Mouse (Mus musculus): ENCODE measurements around the gene Fbxo2. TPM values are rescaled to one million over a fixed set of nuclear protein-coding genes. Genes with fewer than 3 reads are reported as not detected.

Gene Fbxo2
- total RNA-seq, 1 experiment: 16.5 TPM

DNA sequence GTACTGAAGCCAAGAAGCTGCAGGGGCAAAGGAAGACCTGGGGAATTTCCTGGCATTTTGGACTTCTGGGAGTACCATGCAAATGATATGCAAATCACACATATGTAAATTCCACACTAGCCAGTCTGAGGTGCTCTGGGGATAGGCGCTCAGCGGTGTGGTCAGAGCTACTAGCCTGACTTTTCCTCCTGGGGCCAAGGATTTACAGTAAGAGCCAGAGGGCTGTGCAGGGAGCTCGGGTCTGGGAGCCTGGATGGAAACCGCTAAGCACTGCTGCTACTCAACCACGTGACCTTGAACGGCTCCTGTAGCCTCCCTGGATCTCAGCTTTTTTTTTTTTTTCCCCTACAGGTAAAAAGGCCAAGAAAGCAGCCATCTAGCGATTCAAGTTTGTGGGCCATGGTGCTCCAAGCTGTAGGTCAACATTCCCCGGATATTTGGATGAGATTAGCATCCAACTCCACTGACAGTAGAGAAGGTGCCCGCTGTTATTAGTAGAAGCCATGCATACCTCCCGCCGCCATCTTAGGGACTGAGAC is 32.4 kb downstream of the Fbxo2 start:
- Histone ChIP-seq H3K27ac (ENCODE audit: insufficient read depth, low read depth, low read length, poor library complexity, severe bottlenecking) (peak overlapping the region; percentile 65), H3K9ac (ENCODE audit: insufficient read depth, low read depth, low read length, poor library complexity, severe bottlenecking) (peak overlapping the region; percentile 64; the same call in 1 of the 2 replicates), H3K36me3 (ENCODE audit: control insufficient read depth, insufficient read depth, low read length, poor library complexity, severe bottlenecking) (no peaks in the 10 kb centered on the region), H3K4me1 (ENCODE audit: control insufficient read depth in 2 of 2, insufficient read depth in 2 of 2, low read length in 2 of 2, poor library complexity in 1 of 2) (peaks cover 0 to 12% of the 10 kb centered on the region in 2 experiments; a peak in 1 of 4 replicates), H3K9me3 (ENCODE audit: control insufficient read depth, insufficient read depth, low read depth, low read length) (no peaks in the 10 kb centered on the region), H3K4me3 (ENCODE audit: insufficient read depth in 1 of 2, low read depth in 1 of 2, low read length in 2 of 2, poor library complexity in 1 of 2, severe bottlenecking in 1 of 2) (peak overlapping the region in 1 of 2 experiments; percentile 43; a peak in 2 of 4 replicates)
- TF ChIP-seq CHD2 (IDR thresholded peaks at IDR 0.05; ENCODE audit: low read depth, low read length): no peak
- peak; percentile 94 for TF ChIP-seq ZNF384 (IDR thresholded peaks at IDR 0.05; ENCODE audit: low read depth, low read length)
- TF ChIP-seq ZC3H11A (IDR thresholded peaks at IDR 0.05; ENCODE audit: borderline replicate concordance, low read depth, low read length): no peak
- no peak for TF ChIP-seq MAFK (IDR thresholded peaks at IDR 0.05; ENCODE audit: insufficient read depth, low read depth, low read length)
- no peak for DNase-seq (ENCODE audit: low read depth, low spot score)
- in situ Hi-C loops (cut with MboI; ENCODE audit: low sequenced_read_pairs in 2 of 2, unreplicated experiment in 2 of 2): no loop called here

DNA sequence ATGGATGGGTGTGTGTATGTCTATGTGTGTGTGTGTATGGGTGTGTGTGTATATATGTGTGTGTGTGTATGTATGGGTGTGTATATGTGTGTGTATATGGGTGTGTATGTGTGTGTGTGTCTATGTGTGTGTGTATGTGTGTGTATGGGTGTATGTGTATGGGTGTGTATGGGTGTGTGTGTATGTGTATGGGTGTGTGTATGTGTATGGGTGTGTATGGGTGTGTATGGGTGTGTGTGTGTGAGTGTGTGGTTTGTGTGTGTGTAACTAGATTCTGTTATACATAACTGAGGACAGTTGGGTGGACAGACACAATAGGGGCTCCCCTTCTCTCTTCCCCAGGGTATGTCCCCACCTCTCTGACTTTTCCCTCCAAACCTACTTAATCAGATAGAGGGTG is 34.0 kb downstream of the Fbxo2 start:
- H3K9me3 ChIP-seq (ENCODE audit: control insufficient read depth, insufficient read depth, low read depth, low read length): no peaks in the 10 kb centered on the region
- H3K9ac ChIP-seq (ENCODE audit: insufficient read depth, low read depth, low read length, poor library complexity, severe bottlenecking): no peak overlapping the region
- peaks cover 0 to 12% of the 10 kb centered on the region in 2 experiments; a peak in 1 of 4 replicates for H3K4me1 ChIP-seq (ENCODE audit: control insufficient read depth in 2 of 2, insufficient read depth in 2 of 2, low read length in 2 of 2, poor library complexity in 1 of 2)
- no peak for TF ChIP-seq ZNF384 (IDR thresholded peaks at IDR 0.05; ENCODE audit: low read depth, low read length)
- TF ChIP-seq HCFC1 (IDR thresholded peaks at IDR 0.05; ENCODE audit: borderline replicate concordance, insufficient read depth, low read length): no peak
- no peak for TF ChIP-seq ZC3H11A (IDR thresholded peaks at IDR 0.05; ENCODE audit: borderline replicate concordance, low read depth, low read length)
- TF ChIP-seq CHD2 (IDR thresholded peaks at IDR 0.05; ENCODE audit: low read depth, low read length): no peak
- TF ChIP-seq MAFK (IDR thresholded peaks at IDR 0.05; ENCODE audit: insufficient read depth, low read depth, low read length): no peak
- in situ Hi-C loops (cut with MboI; ENCODE audit: low sequenced_read_pairs in 2 of 2, unreplicated experiment in 2 of 2): no loop called here
- H3K27ac ChIP-seq (ENCODE audit: insufficient read depth, low read depth, low read length, poor library complexity, severe bottlenecking): no peak overlapping the region
- no peak for DNase-seq (ENCODE audit: low read depth, low spot score)
- H3K36me3 ChIP-seq (ENCODE audit: control insufficient read depth, insufficient read depth, low read length, poor library complexity, severe bottlenecking): no peaks in the 10 kb centered on the region
- no peak overlapping the region for H3K4me3 ChIP-seq (ENCODE audit: insufficient read depth in 1 of 2, low read depth in 1 of 2, low read length in 2 of 2, poor library complexity in 1 of 2, severe bottlenecking in 1 of 2)

DNA sequence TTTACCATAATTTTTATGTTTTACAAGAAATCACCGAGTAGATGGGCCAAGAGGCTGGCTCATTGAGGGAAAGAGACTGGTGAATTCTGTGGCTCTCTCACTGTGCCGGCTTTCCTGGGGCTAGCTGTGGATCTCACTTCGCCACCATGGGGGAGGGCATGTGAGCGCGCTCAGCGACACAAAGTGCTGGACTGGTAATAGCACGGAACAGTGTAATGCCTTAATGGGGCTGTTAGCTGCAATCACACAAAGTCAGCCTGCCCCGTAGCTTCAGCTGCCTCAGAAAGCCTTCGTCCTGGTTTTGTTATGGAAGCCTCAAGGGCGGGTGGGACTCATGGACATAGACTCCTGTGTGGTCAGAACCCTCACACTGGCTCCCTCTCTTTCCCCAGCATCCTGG is 38.3 kb downstream of the Fbxo2 start:
- peaks cover 0 to 2% of the 10 kb centered on the region in 2 experiments; a peak in 1 of 4 replicates for H3K4me1 ChIP-seq (ENCODE audit: control insufficient read depth in 2 of 2, insufficient read depth in 2 of 2, low read length in 2 of 2, poor library complexity in 1 of 2)
- no peaks in the 10 kb centered on the region for H3K36me3 ChIP-seq (ENCODE audit: control insufficient read depth, insufficient read depth, low read length, poor library complexity, severe bottlenecking)
- H3K27ac ChIP-seq (ENCODE audit: insufficient read depth, low read depth, low read length, poor library complexity, severe bottlenecking): no peak overlapping the region
- DNase-seq (ENCODE audit: low read depth, low spot score): no peak
- no peak overlapping the region for H3K9ac ChIP-seq (ENCODE audit: insufficient read depth, low read depth, low read length, poor library complexity, severe bottlenecking)
- H3K9me3 ChIP-seq (ENCODE audit: control insufficient read depth, insufficient read depth, low read depth, low read length): no peaks in the 10 kb centered on the region
- no peak for TF ChIP-seq ZC3H11A (IDR thresholded peaks at IDR 0.05; ENCODE audit: borderline replicate concordance, low read depth, low read length)
- no peak for TF ChIP-seq ZNF384 (IDR thresholded peaks at IDR 0.05; ENCODE audit: low read depth, low read length)
- no peak overlapping the region for H3K4me3 ChIP-seq (ENCODE audit: insufficient read depth in 1 of 2, low read depth in 1 of 2, low read length in 2 of 2, poor library complexity in 1 of 2, severe bottlenecking in 1 of 2)
- in situ Hi-C loops (cut with MboI; ENCODE audit: low sequenced_read_pairs in 2 of 2, unreplicated experiment in 2 of 2): no loop called here

DNA sequence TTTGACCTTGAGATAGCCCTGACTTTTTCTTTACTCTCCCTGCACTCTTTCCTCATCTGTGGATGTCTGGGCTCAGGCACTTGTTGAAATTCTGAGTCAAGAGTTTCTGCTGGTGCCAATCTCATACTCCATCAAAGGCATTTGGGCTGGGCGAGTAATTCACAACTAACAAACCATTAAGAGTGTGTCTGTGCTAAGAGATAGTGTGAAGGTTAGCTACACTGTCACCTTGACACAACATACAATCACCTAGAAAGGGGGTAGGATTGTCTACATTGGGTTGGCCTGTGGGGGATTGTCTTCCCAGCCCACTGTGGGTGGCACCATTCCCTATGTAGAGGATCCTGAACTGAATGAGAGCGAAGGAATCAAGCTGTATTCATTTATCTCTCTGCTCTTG is 43.1 kb downstream of the Fbxo2 start:
- H3K27ac ChIP-seq (ENCODE audit: insufficient read depth, low read depth, low read length, poor library complexity, severe bottlenecking): no peak overlapping the region
- no peaks in the 10 kb centered on the region for H3K4me1 ChIP-seq (ENCODE audit: control insufficient read depth in 2 of 2, insufficient read depth in 2 of 2, low read length in 2 of 2, poor library complexity in 1 of 2)
- in situ Hi-C loops (cut with MboI; ENCODE audit: low sequenced_read_pairs in 2 of 2, unreplicated experiment in 2 of 2): no loop called here
- H3K4me3 ChIP-seq (ENCODE audit: insufficient read depth in 1 of 2, low read depth in 1 of 2, low read length in 2 of 2, poor library complexity in 1 of 2, severe bottlenecking in 1 of 2): no peak overlapping the region
- no peak for DNase-seq (ENCODE audit: low read depth, low spot score)
- no peaks in the 10 kb centered on the region for H3K36me3 ChIP-seq (ENCODE audit: control insufficient read depth, insufficient read depth, low read length, poor library complexity, severe bottlenecking)
- no peak for TF ChIP-seq ZC3H11A (IDR thresholded peaks at IDR 0.05; ENCODE audit: borderline replicate concordance, low read depth, low read length)
- no peak for TF ChIP-seq MAFK (IDR thresholded peaks at IDR 0.05; ENCODE audit: insufficient read depth, low read depth, low read length)
- no peak for TF ChIP-seq ZNF384 (IDR thresholded peaks at IDR 0.05; ENCODE audit: low read depth, low read length)
- TF ChIP-seq HCFC1 (IDR thresholded peaks at IDR 0.05; ENCODE audit: borderline replicate concordance, insufficient read depth, low read length): no peak
- TF ChIP-seq CHD2 (IDR thresholded peaks at IDR 0.05; ENCODE audit: low read depth, low read length): no peak
- H3K9ac ChIP-seq (ENCODE audit: insufficient read depth, low read depth, low read length, poor library complexity, severe bottlenecking): no peak overlapping the region
- H3K9me3 ChIP-seq (ENCODE audit: control insufficient read depth, insufficient read depth, low read depth, low read length): no peaks in the 10 kb centered on the region

Data from ES-E14 (cell line).